Mouse (Mus musculus): ENCODE data around the gene Exoc7. TPM values are rescaled to one million over a fixed set of nuclear protein-coding genes. Genes with fewer than 3 reads are reported as not detected.

Gene Exoc7
- polyA plus RNA-seq, 1 experiment = 93.3 TPM

GRCm38 (mm10) chr11:116326963-116327603 is 20.1 kb upstream of the Exoc7 start:
- Histone ChIP-seq H3K9ac (ENCODE audit: low read depth, poor library complexity, severe bottlenecking) (0 out of 2 replicates have a peak overlapping the region, but pooled peaks have one; percentile 10), H3K27ac (ENCODE audit: insufficient read depth, low read length) (peak overlapping the region; percentile 42), H3K4me3 (ENCODE audit: low read depth, low read length) (no peak overlapping the region), H3K36me3 (ENCODE audit: control insufficient read depth, insufficient read depth, low read length, poor library complexity, severe bottlenecking) (no peaks in the 10 kb centered on the region), H3K4me1 (ENCODE audit: control insufficient read depth, insufficient read depth, low read length) (peaks cover 25% of the 10 kb centered on the region), H3K27me3 (ENCODE audit: control insufficient read depth, insufficient read depth, low read length, poor library complexity, severe bottlenecking) (no peaks in the 10 kb centered on the region), H3K9me3 (replicated peaks; ENCODE audit: control insufficient read depth, insufficient read depth, low read length, poor library complexity, severe bottlenecking) (no peaks in the 10 kb centered on the region)
- TF ChIP-seq POLR2A (IDR thresholded peaks at IDR 0.05; ENCODE audit: insufficient read depth, low read length) (no peak), EP300 (IDR thresholded peaks at IDR 0.05; ENCODE audit: insufficient read depth, low read depth, low read length) (peak; percentile 91)

- no peaks in the 10 kb centered on the region for H3K36me3 ChIP-seq (ENCODE audit: control insufficient read depth, insufficient read depth, low read length, poor library complexity, severe bottlenecking)
- H3K27ac ChIP-seq (ENCODE audit: insufficient read depth, low read length) = no peak overlapping the region
- peak overlapping the region; percentile 5 for H3K4me3 ChIP-seq (ENCODE audit: low read depth, low read length)
- no peaks in the 10 kb centered on the region for H3K27me3 ChIP-seq (ENCODE audit: control insufficient read depth, insufficient read depth, low read length, poor library complexity, severe bottlenecking)
- peak overlapping the region; percentile 1; the same call in 1 of the 2 replicates for H3K9ac ChIP-seq (ENCODE audit: low read depth, poor library complexity, severe bottlenecking)
- H3K4me1 ChIP-seq (ENCODE audit: control insufficient read depth, insufficient read depth, low read length) = no peaks in the 10 kb centered on the region
- no peaks in the 10 kb centered on the region for H3K9me3 ChIP-seq (replicated peaks; ENCODE audit: control insufficient read depth, insufficient read depth, low read length, poor library complexity, severe bottlenecking)
- TF ChIP-seq POLR2A (IDR thresholded peaks at IDR 0.05; ENCODE audit: insufficient read depth, low read length) (no peak), EP300 (IDR thresholded peaks at IDR 0.05; ENCODE audit: insufficient read depth, low read depth, low read length) (no peak), CTCF (IDR thresholded peaks at IDR 0.05; ENCODE audit: low read depth, low read length) (peak; percentile 87)
These were observed 12.0 kb upstream of the Exoc7 start for GRCm38 (mm10) chr11:116318719-116319659.

- Histone ChIP-seq H3K4me1 (ENCODE audit: control insufficient read depth, insufficient read depth, low read length) (no peaks in the 10 kb centered on the region), H3K27ac (ENCODE audit: insufficient read depth, low read length) (no peak overlapping the region), H3K4me3 (ENCODE audit: low read depth, low read length) (no peak overlapping the region), H3K9me3 (replicated peaks; ENCODE audit: control insufficient read depth, insufficient read depth, low read length, poor library complexity, severe bottlenecking) (no peaks in the 10 kb centered on the region), H3K36me3 (ENCODE audit: control insufficient read depth, insufficient read depth, low read length, poor library complexity, severe bottlenecking) (no peaks in the 10 kb centered on the region), H3K9ac (ENCODE audit: low read depth, poor library complexity, severe bottlenecking) (no peak overlapping the region), H3K27me3 (ENCODE audit: control insufficient read depth, insufficient read depth, low read length, poor library complexity, severe bottlenecking) (no peaks in the 10 kb centered on the region)
- TF ChIP-seq POLR2A (IDR thresholded peaks at IDR 0.05; ENCODE audit: insufficient read depth, low read length) = no peak
These were observed 5.3 kb upstream of the Exoc7 start for GRCm38 (mm10) chr11:116312359-116312758.

GRCm38 (mm10) chr11:116311169-116311568 is 4.1 kb upstream of the Exoc7 start:
- Histone ChIP-seq H3K36me3 (ENCODE audit: control insufficient read depth, insufficient read depth, low read length, poor library complexity, severe bottlenecking) (no peaks in the 10 kb centered on the region), H3K9me3 (replicated peaks; ENCODE audit: control insufficient read depth, insufficient read depth, low read length, poor library complexity, severe bottlenecking) (no peaks in the 10 kb centered on the region), H3K9ac (ENCODE audit: low read depth, poor library complexity, severe bottlenecking) (no peak overlapping the region), H3K27me3 (ENCODE audit: control insufficient read depth, insufficient read depth, low read length, poor library complexity, severe bottlenecking) (no peaks in the 10 kb centered on the region), H3K27ac (ENCODE audit: insufficient read depth, low read length) (no peak overlapping the region), H3K4me1 (ENCODE audit: control insufficient read depth, insufficient read depth, low read length) (no peaks in the 10 kb centered on the region), H3K4me3 (ENCODE audit: low read depth, low read length) (no peak overlapping the region)
- no peak for TF ChIP-seq CTCF (IDR thresholded peaks at IDR 0.05; ENCODE audit: low read depth, low read length)
- TF ChIP-seq EP300 (IDR thresholded peaks at IDR 0.05; ENCODE audit: insufficient read depth, low read depth, low read length) = no peak
- no peak for TF ChIP-seq POLR2A (IDR thresholded peaks at IDR 0.05; ENCODE audit: insufficient read depth, low read length)

GRCm38 (mm10) chr11:116309601-116310000 is 2.6 kb upstream of the Exoc7 start:
- Histone ChIP-seq H3K4me1 (ENCODE audit: control insufficient read depth, insufficient read depth, low read length) (no peaks in the 10 kb centered on the region), H3K27me3 (ENCODE audit: control insufficient read depth, insufficient read depth, low read length, poor library complexity, severe bottlenecking) (no peaks in the 10 kb centered on the region), H3K9ac (ENCODE audit: low read depth, poor library complexity, severe bottlenecking) (no peak overlapping the region), H3K4me3 (ENCODE audit: low read depth, low read length) (no peak overlapping the region), H3K9me3 (replicated peaks; ENCODE audit: control insufficient read depth, insufficient read depth, low read length, poor library complexity, severe bottlenecking) (no peaks in the 10 kb centered on the region), H3K36me3 (ENCODE audit: control insufficient read depth, insufficient read depth, low read length, poor library complexity, severe bottlenecking) (no peaks in the 10 kb centered on the region), H3K27ac (ENCODE audit: insufficient read depth, low read length) (no peak overlapping the region)
- no peak for TF ChIP-seq POLR2A (IDR thresholded peaks at IDR 0.05; ENCODE audit: insufficient read depth, low read length)
